Mouse (Mus musculus) heart, adult 2 months (tissue): ENCODE data around the gene Ebpl. TPM values are rescaled to one million over a fixed set of nuclear protein-coding genes. Genes with fewer than 3 reads are reported as not detected.

ENCODE experiments used
- DNase-seq, 2 experiments: peaks; one replicate each; pipeline ENCODE4 v3.0.0; 2021
- H3K27ac ChIP-seq: fragments of 200-600 bp; 2 replicates; pipeline ENCODE4 v1.8.1; 2022
- H3K27me3 ChIP-seq: fragments of 200-500 bp; 2 replicates; pipeline ENCODE4 v1.6.1; 2012; ENCODE audit warnings: mild to moderate bottlenecking, low read length, inconsistent platforms, mixed read lengths; ENCODE audit not compliant: control insufficient read depth, insufficient read depth
- H3K36me3 ChIP-seq: fragments of 200-500 bp; 2 replicates; pipeline ENCODE4 v1.6.1; 2012; ENCODE audit warnings: low read length, inconsistent platforms; ENCODE audit not compliant: control insufficient read depth, insufficient read depth
- H3K4me1 ChIP-seq: fragments of 200-500 bp; 2 replicates; pipeline ENCODE4 v1.6.1; 2011; ENCODE audit warnings: low read length; ENCODE audit not compliant: control insufficient read depth, insufficient read depth
- H3K4me3 ChIP-seq: fragments of 200-600 bp; 2 replicates; pipeline ENCODE4 v1.8.1; 2022
- H3K79me2 ChIP-seq: fragments of 200-500 bp; replicated peaks from 2 replicates; pipeline ENCODE4 v1.6.1; 2012; ENCODE audit warnings: mild to moderate bottlenecking, inconsistent platforms, low read length, moderate library complexity, mixed read lengths; ENCODE audit not compliant: control insufficient read depth, insufficient read depth
- H3K9ac ChIP-seq: fragments of 200-500 bp; 2 replicates; pipeline ENCODE4 v1.6.1; 2012; ENCODE audit warnings: low read depth, mild to moderate bottlenecking, control low read depth, inconsistent platforms, low read length, mixed read lengths
- CTCF ChIP-seq: fragments of 200-600 bp; IDR thresholded peaks from 2 replicates; pipeline ENCODE4 v1.8.1; 2022; ENCODE audit warnings: antibody characterized with exemption, mild to moderate bottlenecking, moderate library complexity
- EP300 ChIP-seq: fragments of 200-500 bp; IDR thresholded peaks from 2 replicates; pipeline ENCODE4 v1.6.1; 2011; ENCODE audit warnings: low read depth, low read length, control low read depth; ENCODE audit not compliant: insufficient read depth
- POLR2A ChIP-seq: fragments of 200-500 bp; IDR thresholded peaks from 2 replicates; pipeline ENCODE4 v1.6.1; 2011; ENCODE audit warnings: mild to moderate bottlenecking, low read depth, low read length, control low read depth; ENCODE audit not compliant: insufficient read depth
- WGBS: fragments of 180-500 bp; shearing (Covaris S2); methylation state at CpG from one replicate; pipeline ENCODE4 v1.1.7; 2018; 5-methylcytosine and 5-hydroxymethylcytosine counted together
- intact Hi-C: fragments of 180-260 bp; cut with DNase I; formaldehyde crosslinking; loops from one replicate; pipeline ENCODE4 v1.15.1; 2025
- polyA plus RNA-seq: library from polyadenylated mRNA; depleted of rRNA; stranded (reverse); fragments of >200 nt; gene quantifications from 2 replicates; pipeline ENCODE4 v1.2.3, GENCODE M21; 2012
- total RNA-seq, 2 experiments: library from RNA; stranded (reverse); gene quantifications; 2 replicates each; pipeline ENCODE4 v1.2.3; 2021

Ebpl gene
- total and polyA plus RNA-seq, 3 experiments, result 0.98 to 1.2 (median 1.0) TPM

- Histone ChIP-seq H3K36me3 (peaks cover 5% of the 10 kb centered on the region), H3K4me1 (peaks cover 2% of the 10 kb centered on the region; the same call in 1 of the 2 replicates), H3K27ac (peak overlapping the region; percentile 15; the same call in 1 of the 2 replicates), H3K79me2 (no peaks in the 10 kb centered on the region), H3K9ac (no peak overlapping the region), H3K4me3 (no peak overlapping the region), H3K27me3 (no peaks in the 10 kb centered on the region)
- no peak for DNase-seq
- TF ChIP-seq POLR2A, result no peak
- no peak for TF ChIP-seq EP300
- no peak for TF ChIP-seq CTCF
- intact Hi-C loops, result no loop called here
- WGBS, result 63% methylated on average over 3 of the region's 3 CpGs
These were observed 30.3 kb upstream of the Ebpl start for GRCm38 (mm10) chr14:61390586-61390985.

- H3K4me3 ChIP-seq, result no peak overlapping the region
- intact Hi-C loops, result no loop called here
- H3K27ac ChIP-seq, result no peak overlapping the region
- DNase-seq, result no peak
- TF ChIP-seq CTCF, result no peak
- no peak for TF ChIP-seq EP300
- no peak for TF ChIP-seq POLR2A
- 90% methylated on average over 2 of the region's 2 CpGs for WGBS
- H3K9ac ChIP-seq, result no peak overlapping the region
- no peaks in the 10 kb centered on the region for H3K4me1 ChIP-seq
- no peaks in the 10 kb centered on the region for H3K27me3 ChIP-seq
- H3K36me3 ChIP-seq, result no peaks in the 10 kb centered on the region; the same call in none of the 2 replicates
- no peaks in the 10 kb centered on the region for H3K79me2 ChIP-seq
These were observed 7.1 kb upstream of the Ebpl start for GRCm38 (mm10) chr14:61367290-61367689.

- Histone ChIP-seq H3K4me1 (peaks cover 3% of the 10 kb centered on the region), H3K4me3 (no peak overlapping the region), H3K79me2 (no peaks in the 10 kb centered on the region), H3K27me3 (no peaks in the 10 kb centered on the region), H3K27ac (no peak overlapping the region), H3K36me3 (no peaks in the 10 kb centered on the region; the same call in 1 of the 2 replicates), H3K9ac (no peak overlapping the region)
- 89% methylated on average over 3 of the region's 3 CpGs for WGBS
- TF ChIP-seq POLR2A, result no peak
- no peak for TF ChIP-seq CTCF
- no peak for TF ChIP-seq EP300
- intact Hi-C loops, result no loop called here
- DNase-seq, result no peak
These were observed 4.4 kb upstream of the Ebpl start for GRCm38 (mm10) chr14:61364656-61365055.

GRCm38 (mm10) chr14:61363734-61364133 lies 3.5 kb upstream of the Ebpl start:
- no peak for DNase-seq
- 97% methylated on average over 2 of the region's 2 CpGs for WGBS

GRCm38 (mm10) chr14:61362268-61362667 lies 2.0 kb upstream of the Ebpl start:
- no peaks in the 10 kb centered on the region for H3K79me2 ChIP-seq
- no peak for TF ChIP-seq POLR2A
- TF ChIP-seq CTCF, result no peak
- TF ChIP-seq EP300, result no peak
- no peak overlapping the region for H3K9ac ChIP-seq
- H3K4me3 ChIP-seq, result no peak overlapping the region
- H3K4me1 ChIP-seq, result peaks cover 3% of the 10 kb centered on the region
- WGBS, result 79% methylated on average over 2 of the region's 2 CpGs
- no peak for DNase-seq
- intact Hi-C loops, result no loop called here
- no peaks in the 10 kb centered on the region for H3K27me3 ChIP-seq
- H3K27ac ChIP-seq, result no peak overlapping the region
- H3K36me3 ChIP-seq, result no peaks in the 10 kb centered on the region; the same call in 1 of the 2 replicates

More at GRCm38 (mm10) chr14:61363734-61364133, 3.5 kb upstream of the Ebpl start:
- no peak overlapping the region for H3K9ac ChIP-seq
- no peak for TF ChIP-seq CTCF
- TF ChIP-seq EP300, result no peak
- TF ChIP-seq POLR2A, result no peak
- no peak overlapping the region for H3K27ac ChIP-seq
- peaks cover 3% of the 10 kb centered on the region for H3K4me1 ChIP-seq
- H3K36me3 ChIP-seq, result no peaks in the 10 kb centered on the region; the same call in 1 of the 2 replicates
- no peaks in the 10 kb centered on the region for H3K79me2 ChIP-seq
- H3K27me3 ChIP-seq, result no peaks in the 10 kb centered on the region
- intact Hi-C loops, result no loop called here
- no peak overlapping the region for H3K4me3 ChIP-seq

GRCm38 (mm10) chr14:61360981-61361511 lies 807 bp upstream of the Ebpl start:
- Histone ChIP-seq H3K9ac (no peak overlapping the region), H3K27me3 (no peaks in the 10 kb centered on the region), H3K4me3 (no peak overlapping the region), H3K27ac (no peak overlapping the region), H3K79me2 (no peaks in the 10 kb centered on the region), H3K36me3 (no peaks in the 10 kb centered on the region), H3K4me1 (peaks cover 3% of the 10 kb centered on the region)
- TF ChIP-seq POLR2A (no peak), EP300 (no peak), CTCF (no peak)
- 51% methylated on average over 3 of the region's 3 CpGs for WGBS
- intact Hi-C loops, result loop anchor here (2.0 kb wide), 1 partner anchor 78 kb away; the partner anchor contains the start of gene Kpna3
- DNase-seq, result no peak
